Mouse (Mus musculus) gastrocnemius, postnatal 10 days (tissue): ENCODE data around the gene Ippk. TPM values are rescaled to one million over a fixed set of nuclear protein-coding genes. Genes with fewer than 3 reads are reported as not detected.

Experiments used
- DNase-seq: peaks from one replicate; pipeline ENCODE4 v3.0.0; 2021; ENCODE audit warnings: mixed read lengths
- total RNA-seq, 2 experiments: library from RNA; stranded (reverse); gene quantifications; 2 replicates each; pipeline ENCODE4 v1.2.3; 2021

Gene Ippk
- total RNA-seq, 2 experiments from 2014 or later, result 5.7 to 6.3 TPM

DNA sequence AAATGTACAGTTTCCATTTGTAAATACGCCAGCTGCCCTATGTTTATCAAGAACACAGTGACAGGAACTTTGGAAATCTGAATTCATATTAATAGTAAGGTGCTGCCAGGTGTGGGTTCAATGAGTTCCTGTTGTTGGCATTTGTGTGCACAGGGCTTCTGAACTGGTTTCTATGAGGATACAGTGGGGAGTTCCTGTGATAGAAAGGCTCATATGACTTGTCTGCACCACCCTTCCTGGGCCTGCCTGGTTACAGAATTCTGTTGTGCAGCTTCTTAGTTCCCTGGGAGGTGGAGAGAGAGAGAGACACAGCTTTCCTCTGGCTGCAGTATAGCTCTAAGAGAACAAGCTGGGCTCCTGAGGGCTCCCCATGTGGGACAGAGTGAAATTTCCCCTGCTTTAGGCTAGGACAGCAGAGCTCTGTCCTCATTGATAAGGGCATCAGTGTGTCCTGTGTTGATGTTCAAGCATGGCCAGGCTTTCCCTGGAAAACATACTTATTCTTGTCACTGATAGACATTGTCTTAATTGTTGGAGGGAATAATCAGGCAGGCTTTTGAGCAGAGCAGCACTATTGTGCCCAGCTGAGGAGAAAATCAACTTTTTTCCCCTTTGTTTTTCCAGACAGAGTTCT, 7.1 kb downstream of the Ippk start:
- no peak for DNase-seq

DNA sequence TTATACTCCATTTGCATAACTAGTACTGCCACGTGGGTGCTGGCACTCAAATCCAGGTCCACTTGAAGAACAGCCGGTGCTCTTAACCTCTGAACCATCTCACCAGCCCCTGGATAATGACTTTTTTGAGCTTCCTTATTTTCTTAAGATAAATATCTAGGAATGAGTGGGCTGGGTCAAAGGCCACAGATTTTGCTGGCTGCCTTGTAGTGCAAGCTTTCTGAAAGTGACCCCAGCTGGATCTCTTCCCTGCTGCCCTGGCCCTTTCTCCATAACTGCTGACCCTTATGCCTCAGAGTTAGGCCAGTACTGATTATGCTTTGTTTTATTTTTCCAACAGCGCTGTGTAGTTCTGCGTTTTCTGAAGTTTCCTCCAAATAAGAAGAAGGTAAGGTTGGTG, 9.5 kb downstream of the Ippk start:
- DNase-seq, result no peak

DNA sequence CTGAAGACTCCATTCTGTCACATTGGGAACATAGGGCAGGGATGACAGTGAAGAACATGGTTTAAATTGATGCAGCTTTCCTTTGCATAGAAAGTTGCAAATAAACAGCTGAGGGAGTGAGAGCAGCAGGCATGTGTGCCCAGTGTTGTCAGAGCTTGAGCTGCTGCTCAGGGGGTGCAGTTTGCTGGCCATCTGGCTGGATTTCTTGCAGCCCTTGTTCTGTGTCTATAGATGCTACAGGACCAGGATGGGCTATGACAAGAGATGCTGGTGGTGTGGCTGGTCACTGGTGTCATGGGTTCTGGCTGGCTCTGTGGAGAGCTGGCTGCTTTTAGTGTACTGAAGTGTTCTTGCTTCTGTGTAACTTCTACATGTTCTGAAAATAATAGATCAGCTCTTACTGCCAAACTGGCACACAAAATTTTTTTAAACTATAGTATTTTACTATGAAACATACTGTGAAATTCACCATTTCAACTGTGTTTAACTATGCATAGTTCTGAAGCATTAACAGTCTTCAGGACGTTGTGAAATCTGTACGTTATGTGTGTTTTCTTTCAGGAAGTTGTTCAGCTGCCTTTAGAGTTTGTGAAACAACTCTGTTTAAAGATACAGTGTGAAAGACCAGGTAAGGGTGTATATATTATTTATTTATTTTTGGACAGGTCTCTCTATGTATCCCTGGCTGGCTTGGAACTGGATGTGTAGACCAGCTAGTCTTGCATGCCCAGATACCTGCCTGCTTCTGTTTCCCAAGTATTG, 12.4 kb downstream of the Ippk start:
- DNase-seq, result no peak

DNA sequence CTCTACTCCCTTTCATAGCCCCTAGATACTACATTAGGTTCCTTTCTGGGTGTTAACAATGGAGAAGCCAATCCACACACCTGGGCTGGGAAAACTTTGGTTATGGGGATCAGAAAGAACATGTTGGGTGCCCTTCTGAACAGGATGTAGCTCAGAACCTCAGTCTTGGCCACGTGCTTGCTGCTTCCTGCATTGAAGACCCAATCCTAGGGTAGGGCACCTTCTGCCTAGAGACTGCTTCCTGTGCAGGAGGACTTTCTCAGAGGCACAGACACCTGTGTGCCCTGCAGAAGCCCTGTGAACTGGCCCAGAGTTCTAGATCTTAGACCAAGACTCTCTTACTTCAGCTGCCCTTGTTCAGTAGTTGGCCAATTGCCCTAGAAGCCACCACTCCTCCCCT, 14.7 kb downstream of the Ippk start:
- no peak for DNase-seq

DNA sequence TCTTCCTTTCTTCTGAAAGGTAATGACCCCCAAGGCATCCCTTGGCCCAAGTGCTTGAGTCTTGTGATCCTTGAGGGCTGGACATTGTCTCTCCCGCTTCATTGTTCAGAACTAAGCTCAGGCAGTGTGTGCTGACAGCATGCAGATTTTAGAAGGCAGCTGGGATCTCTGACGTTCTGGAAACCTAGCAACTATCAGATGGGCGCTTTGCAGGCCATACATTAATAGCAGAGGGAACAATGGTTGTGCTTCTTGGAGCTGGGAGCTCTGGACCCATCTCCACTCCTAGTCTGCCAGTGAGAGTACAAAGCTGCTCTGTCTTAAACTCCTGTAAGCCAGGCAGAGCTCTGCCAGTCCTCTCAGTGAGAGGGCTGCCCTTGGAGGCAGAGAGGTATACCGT, 15.1 kb downstream of the Ippk start:
- DNase-seq, result no peak

DNA sequence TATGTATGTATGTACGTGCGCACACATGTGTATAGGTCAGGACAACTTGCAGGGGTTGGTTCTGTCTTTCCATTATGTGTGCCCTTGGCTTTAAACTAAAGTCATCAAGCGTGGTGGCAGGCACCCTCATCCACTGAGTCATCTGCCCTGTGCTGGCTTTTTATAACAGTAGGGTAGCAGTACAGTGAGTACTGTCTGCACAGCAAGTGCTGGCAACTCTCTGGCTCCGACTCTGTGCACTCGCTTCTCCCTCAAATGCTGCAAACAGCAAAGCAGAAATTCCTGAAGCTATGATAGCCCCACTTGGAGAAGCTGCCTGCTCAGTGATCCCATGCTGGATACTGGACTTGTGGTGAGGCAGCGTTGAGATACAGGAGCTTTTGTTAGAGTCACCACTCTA, 23.4 kb downstream of the Ippk start:
- DNase-seq, result no peak

DNA sequence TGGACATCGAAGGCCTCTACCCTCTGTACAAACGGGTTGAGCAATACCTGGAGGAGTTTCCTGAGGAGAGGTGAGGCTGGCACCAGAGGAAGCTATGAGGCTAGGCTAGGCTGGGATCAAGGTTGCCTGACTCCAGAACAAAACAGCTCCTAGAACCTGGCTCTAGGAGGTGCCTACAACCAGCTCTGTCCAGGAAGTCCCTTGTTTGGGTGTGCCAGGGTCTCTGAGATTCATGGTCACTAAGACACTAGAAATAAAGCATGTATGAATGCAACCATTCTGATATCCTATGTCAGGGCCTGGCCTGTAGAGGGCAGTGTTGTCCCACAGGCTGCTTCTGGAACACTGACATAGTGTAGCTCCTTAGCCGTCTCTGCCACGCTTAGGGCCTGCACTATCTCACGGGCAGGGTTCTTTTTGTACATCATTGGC, 28.3 kb downstream of the Ippk start:
- peak; percentile 89 for DNase-seq

DNA sequence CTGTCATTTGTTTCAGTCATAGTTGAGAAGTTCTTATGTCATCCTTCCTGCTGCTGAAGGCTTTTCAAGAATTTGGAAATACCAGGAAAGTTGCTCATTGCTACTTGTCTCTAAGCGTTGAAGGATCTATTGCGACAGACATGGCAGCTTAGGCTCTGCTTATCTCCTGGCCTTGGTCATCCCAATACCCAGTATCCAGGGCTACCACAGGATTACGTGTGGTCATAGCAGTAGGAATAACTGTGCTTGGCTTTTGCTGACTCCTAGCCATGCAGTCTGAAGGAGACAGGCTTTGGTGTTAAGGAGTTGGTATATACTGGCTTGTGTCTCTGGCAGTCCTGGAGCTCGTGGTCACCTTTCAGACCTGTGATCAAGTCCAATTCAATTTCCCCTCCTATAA, 39.2 kb downstream of the Ippk start:
- no peak for DNase-seq

DNA sequence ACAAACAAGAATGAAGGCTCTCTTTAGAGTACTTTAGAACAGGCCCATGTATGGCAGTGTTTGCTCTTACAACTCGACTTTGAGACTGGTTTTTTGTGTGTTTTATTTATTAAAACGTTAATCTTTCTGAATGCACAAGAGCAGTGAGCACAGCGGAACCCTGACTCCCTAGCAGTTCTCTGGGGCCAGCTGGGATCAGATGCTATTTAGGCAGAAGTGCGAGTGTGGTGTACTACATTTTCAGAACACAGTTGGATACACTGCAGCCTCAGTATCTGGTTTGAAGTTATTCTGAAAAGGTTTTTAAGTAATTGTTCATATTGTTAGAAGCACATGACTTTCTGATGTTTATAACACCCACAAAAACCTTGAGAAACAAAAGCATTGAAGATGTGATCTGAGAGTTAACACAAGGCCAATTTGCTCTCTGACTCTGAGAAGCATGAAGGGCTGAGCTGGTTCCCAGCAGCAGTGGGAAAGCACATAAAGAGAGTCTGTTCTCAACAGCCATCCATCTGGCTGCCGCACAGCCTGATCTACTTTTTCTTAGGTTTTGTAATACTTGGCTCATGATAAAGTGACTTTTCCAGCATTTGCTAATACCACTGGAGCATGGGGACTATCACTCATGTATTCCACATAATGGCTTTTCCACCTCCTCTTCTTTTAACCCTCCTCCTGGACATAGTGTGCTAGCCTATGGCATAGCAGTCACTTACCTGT, 39.8 kb downstream of the Ippk start:
- no peak for DNase-seq

DNA sequence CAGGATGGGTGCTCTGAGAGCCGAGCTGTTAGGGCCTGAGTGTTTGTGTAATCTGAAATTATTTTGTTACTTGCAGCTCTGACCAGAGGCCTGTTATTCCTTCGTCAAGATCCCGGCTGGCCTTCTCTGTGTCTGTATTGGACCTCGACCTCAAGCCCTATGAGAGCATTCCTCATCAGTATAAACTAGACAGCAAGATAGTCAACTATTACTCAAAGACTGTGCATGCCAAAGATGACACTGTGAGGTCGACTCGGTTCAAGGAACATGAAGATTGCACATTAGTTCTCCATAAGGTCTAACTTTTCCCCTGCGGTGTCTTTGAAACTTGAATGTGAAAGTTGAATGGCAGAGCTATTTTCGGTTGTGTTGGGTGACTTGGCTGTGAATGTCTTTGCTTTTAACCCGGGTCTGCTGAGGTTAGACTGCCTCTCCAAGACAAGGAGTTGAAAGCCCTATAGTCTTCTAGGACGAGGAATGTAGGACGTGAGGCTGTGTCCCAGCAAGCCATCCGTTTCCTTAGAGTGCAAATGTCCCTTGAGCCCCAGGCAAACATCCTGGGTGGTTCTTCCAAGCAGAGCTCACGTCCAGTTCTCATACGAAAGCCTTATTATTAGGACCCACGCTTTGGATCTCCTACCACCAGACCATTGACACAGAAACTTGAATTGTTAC, 40.5 kb downstream of the Ippk start:
- DNase-seq, result no peak

DNA sequence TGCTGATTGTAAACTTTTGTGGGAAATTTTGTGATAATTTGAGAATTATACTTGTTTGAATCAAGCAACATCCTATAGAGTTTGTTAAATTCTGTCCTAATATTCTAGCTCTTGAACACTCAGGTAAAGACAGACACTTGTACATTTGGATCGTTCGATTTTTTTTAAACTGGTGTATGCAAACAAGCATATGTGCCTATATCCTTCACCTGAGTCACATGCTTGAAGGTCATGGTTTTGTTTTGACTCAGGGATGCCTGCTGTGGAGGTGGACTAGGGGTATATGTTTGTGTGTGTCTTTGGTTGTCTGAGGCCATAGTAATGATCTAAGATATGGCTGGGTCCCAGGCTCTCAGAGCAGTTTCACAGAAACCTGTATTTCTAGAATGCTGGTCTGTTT, 41.9 kb downstream of the Ippk start:
- no peak for DNase-seq

DNA sequence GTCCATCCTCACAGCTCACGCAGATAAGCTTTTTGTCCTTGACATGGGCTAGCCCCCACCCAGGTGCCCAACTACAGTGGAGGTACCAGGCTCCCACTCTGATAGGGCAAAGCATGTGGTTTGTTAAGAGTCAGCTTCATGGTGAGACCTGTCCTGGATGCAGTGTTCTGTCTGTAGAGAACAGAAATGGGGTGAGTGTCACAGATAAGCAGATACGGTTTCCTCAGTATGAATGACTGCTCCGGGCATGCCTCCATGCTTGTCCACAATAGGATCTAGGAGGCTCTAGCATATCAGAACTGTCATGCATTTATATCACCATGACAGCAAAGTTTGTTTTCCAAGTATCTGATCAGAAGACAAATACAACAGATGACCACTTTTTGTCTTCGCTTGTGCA, 44.8 kb downstream of the Ippk start:
- no peak for DNase-seq

DNA sequence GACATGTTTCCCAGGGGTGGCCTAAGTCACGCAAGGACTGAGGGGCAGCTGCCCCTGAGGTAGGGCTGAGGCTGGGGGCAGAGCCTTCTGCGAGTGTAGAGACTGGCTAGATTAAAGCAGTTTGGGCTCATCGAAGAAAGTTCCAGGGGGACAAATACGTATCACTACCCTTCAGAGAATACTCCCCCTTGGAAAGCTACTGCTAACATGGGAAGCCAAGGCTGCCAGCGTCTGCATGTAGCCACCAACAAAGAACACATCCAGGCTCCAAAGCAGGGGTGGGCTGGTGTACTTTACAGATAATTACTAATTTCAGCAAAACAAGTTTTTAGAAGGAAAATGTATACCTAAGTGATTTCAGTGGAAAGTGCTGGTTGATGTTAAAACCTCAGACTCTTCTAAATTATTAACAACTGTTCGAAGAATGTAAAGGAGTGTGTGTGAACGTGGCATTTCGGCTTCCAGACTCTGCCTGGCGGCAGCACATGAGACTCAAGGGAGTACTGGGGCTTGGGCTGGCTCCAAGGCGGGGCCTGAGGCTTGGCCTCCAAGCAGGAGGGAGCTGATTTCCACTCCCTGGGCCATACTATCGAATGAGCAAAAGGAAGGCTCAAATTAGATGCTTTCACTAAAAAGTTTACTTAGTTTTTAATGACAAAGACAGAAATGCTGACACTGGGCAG, 45.5 kb downstream of the Ippk start:
- DNase-seq, result peak; percentile 85

DNA sequence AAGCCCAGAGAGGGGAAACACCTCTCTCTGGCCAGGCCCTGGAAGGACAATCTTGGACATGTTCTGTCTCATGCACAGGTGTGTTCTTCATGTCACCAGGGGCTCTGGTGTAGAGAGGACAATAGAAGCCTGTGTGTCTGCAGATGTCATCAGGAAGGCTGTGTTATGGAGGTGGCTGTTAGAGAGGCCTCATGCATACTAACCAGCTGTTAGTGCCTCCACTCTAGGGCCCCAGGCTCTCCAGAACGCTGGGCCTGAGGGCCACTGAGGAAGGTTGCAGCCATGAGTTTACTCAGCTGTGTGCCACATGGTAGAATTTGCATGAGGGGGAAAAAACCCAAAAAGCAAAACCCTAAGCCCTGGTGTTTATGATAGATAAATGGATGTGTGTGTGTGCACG, 46.5 kb downstream of the Ippk start:
- no peak for DNase-seq

DNA sequence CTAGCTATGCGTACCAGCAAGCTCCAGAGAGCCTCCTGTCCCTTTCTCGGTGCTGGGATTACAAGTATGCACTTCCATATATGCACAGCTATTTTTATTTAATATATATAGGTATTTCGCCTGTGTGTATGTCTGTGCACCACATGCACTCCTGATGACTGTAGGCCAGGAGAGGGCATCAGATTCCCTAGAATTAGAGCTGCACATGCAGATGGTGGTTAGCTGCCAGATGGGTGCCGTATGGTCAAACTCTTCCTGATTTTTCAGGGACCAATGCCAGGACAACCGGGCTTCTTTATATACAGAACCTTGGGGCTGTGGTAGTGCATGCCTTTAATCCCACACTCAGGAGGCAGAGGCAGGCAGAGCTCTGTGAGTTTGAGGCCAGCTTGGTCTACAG, 48.0 kb downstream of the Ippk start:
- DNase-seq, result no peak

DNA sequence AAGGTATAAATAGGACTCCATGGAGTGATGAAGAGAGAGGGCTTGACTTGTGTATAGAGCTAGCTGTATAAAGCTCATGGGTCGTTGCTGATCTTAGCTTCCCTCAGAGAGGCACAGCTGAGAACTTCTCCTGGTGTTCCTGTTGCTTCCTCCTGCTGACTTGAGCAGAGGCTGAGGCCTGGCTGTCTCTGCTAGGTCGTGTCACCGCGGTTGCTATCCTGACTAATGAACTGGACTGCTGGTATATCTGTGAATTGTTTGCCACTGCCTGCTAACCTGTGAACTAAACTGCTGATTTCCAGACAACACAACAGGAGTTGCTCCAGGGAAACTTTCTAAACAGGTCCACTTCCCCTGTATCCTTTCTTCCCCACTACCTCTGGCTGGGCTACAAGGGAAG, 49.3 kb downstream of the Ippk start:
- DNase-seq, result no peak

DNA sequence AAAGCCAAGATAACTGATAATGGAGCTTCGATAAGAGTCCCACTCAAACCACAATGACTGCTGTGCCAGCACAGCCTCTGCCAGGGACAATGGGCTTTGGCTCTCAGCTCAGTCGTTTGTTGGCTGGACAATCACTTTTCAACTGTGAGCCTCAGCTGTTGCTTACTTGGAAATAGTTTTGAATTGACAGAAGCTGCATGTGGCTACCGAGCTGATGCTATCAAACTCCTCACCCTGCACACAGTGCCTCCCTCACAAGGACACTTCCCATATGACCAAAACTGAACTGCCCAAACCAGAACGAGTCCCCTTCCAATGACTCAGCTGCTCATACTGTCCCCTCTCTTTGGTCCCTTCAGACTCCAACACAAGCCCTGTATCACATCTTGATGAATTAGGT, 49.8 kb downstream of the Ippk start:
- no peak for DNase-seq

DNA sequence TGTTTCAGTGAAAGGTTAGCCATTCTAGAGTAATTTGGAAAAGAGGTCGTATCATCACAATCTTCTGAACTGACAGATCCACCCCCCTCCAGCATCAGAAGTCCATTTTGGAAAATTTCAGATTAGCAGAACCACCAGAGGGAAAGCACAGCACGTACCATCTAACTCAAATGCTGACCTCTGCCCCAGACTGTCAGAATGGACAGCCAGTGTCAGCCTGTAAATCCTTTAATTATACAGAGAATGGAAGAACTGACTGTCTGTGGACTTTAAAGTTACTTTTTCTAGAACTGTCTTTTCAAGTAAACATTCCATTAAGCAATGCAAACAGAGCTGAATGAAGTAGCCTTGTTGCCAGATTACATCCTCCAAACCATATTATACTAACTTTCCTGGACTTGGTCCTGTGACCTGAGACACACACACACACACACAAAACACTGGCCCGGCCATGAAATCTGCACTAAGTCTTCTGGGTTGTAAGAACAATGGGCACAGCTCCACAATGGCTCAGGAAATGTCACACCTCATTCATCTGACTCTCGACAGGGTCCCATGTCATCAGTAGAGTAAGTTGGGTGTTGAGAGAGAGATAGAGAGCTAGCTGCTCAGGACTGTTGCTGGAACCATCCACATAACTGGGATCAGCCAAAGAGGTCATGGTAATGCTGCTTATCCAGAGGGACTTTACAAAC, 51.1 kb downstream of the Ippk start:
- DNase-seq, result no peak

DNA sequence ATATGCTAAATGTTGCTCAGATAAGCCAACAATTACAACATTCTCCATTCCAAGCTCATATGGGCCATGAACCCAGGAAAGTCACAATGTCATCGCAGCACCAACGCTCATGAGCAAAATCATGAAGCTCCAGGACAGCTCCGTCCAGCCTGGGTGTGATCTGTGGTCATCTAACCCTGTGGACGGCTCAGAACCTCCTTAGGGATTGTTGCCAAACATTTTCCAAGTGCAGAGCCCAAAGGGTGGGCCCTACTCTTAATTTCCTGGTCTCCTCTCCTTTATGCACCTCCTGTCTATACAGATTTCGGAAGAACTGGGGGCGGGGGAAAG, 51.6 kb downstream of the Ippk start:
- no peak for DNase-seq

DNA sequence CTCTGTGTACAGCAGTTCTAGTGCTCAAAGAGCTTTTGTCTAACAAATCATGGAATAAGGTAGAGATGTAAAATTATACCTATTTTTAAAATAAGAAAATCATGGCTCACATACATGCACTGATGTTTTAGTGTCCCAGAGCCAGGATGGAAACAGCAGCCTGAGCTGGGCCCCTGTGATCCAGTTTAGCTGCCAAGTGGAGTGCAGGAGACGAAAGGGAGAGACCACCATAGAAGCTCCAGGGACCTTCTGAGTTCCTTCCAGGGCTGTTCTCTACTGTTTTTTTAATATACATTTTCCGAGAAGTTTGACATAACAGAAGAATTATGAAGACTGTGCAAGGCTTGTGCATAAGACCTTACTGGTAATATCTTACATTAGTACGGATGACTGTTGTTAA, 56.8 kb downstream of the Ippk start:
- DNase-seq, result no peak

DNA sequence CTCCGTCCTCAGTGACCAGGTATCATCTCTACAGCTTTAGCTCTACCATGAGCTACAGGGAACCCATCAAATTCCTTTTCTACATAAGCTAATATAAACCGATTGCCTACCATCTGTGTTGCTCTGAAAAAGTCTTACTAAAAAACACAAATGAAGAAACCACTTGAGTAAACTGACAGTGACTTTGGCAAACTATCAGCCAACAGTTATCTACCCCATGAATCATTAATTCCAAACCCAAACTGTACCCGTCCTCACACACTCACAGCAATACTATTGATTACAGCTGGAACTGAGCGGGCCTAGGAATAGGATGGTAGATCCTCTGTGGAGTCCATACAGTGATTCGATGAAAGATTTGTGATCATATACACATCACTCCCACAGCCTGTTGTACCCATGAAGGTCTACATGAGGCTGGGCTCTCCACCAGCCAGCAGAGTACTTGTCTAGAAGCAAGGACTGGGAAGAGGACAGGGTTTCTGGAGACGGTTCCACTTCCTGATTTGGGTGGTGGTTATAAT, 57.9 kb downstream of the Ippk start:
- no peak for DNase-seq

DNA sequence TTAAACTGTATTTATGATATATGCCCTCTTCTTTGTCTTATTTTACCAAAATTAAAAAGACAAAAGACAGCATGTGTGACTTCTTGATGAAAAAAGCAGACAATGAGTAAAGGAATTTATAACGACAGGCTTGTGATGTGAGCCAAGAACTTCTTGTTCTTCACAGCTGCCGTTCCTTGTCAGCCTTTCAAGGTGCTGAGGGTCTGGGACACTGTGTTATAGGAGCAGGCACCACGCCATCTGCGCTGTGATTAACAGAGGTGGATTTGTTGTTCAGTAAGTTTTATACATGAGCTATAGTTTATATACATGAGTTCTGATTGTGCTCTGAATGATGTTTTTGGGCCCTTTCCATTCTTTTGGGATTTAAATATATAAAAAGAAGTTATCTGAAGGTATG, 58.4 kb downstream of the Ippk start:
- peak; percentile 36 for DNase-seq
